Mouse (Mus musculus): ENCODE data around the gene Ska2. TPM values are rescaled to one million over a fixed set of nuclear protein-coding genes. Genes with fewer than 3 reads are reported as not detected.

The Ska2 gene
- polyA plus RNA-seq (2015; fragmentation: Nextera tagmentation; extraction: Ambion mirVana), result 105 and 110 TPM in 2 replicates

GRCm38 (mm10) chr11:87108755-87109518 lies at the start of gene Ska2:
Gene Ska2, plus strand, starts transcription at chr11:87109234.
- peaks cover 33% of the 10 kb centered on the region for H3K36me3 ChIP-seq (ENCODE audit: poor library complexity, severe bottlenecking)
- no peaks in the 10 kb centered on the region for H3K9me3 ChIP-seq (replicated peaks)
- peak within 1 kb of the TSS; percentile 100 for H3K9ac ChIP-seq
- peak; percentile 99 for ATAC-seq
- no peaks in the 10 kb centered on the region for H3K27me3 ChIP-seq
- WGBS, result under 1% methylated on average over 40 of the region's 40 CpGs
- peak within 1 kb of the TSS; percentile 99 for H3K4me3 ChIP-seq
- peaks cover 38% of the 10 kb centered on the region for H3K4me1 ChIP-seq
- H3K4me2 ChIP-seq, result peak within 1 kb of the TSS; percentile 72
- peak within 1 kb of the TSS; percentile 97 for H3K27ac ChIP-seq

GRCm38 (mm10) chr11:87060410-87060809 lies 48.6 kb upstream of the Ska2 start:
- Histone ChIP-seq H3K27me3 (no peaks in the 10 kb centered on the region), H3K4me3 (no peak overlapping the region), H3K9me3 (replicated peaks) (no peaks in the 10 kb centered on the region), H3K36me3 (ENCODE audit: poor library complexity, severe bottlenecking) (peaks cover 82% of the 10 kb centered on the region), H3K4me1 (no peaks in the 10 kb centered on the region), H3K4me2 (no peak overlapping the region), H3K27ac (no peak overlapping the region), H3K9ac (no peak overlapping the region)
- 91% methylated on average over 2 of the region's 2 CpGs for WGBS
- ATAC-seq, result no peak

- Histone ChIP-seq H3K9me3 (replicated peaks) (no peaks in the 10 kb centered on the region), H3K27ac (no peak overlapping the region), H3K4me1 (no peaks in the 10 kb centered on the region), H3K36me3 (ENCODE audit: poor library complexity, severe bottlenecking) (peaks cover 69% of the 10 kb centered on the region), H3K27me3 (no peaks in the 10 kb centered on the region), H3K4me3 (no peak overlapping the region), H3K4me2 (no peak overlapping the region), H3K9ac (no peak overlapping the region)
- WGBS, result 76% methylated on average over 3 of the region's 3 CpGs
- ATAC-seq, result no peak
These were observed 46.9 kb upstream of the Ska2 start for GRCm38 (mm10) chr11:87062087-87062486.

- peaks cover 28% of the 10 kb centered on the region for H3K4me1 ChIP-seq
- H3K9ac ChIP-seq, result peak overlapping the region; percentile 89
- H3K4me3 ChIP-seq, result peak overlapping the region; percentile 74
- H3K9me3 ChIP-seq (replicated peaks), result no peaks in the 10 kb centered on the region
- H3K27me3 ChIP-seq, result no peaks in the 10 kb centered on the region
- H3K27ac ChIP-seq, result peak overlapping the region; percentile 97
- peak overlapping the region; percentile 60 for H3K4me2 ChIP-seq
- peaks cover 14% of the 10 kb centered on the region for H3K36me3 ChIP-seq (ENCODE audit: poor library complexity, severe bottlenecking)
- ATAC-seq, result peak; percentile 77
- under 1% methylated on average over 24 of the region's 24 CpGs for WGBS
These were observed 35.6 kb upstream of the Ska2 start for GRCm38 (mm10) chr11:87073343-87073865.

- Histone ChIP-seq H3K9me3 (replicated peaks) (no peaks in the 10 kb centered on the region), H3K4me3 (peak within 1 kb of the TSS; percentile 74), H3K27me3 (no peaks in the 10 kb centered on the region), H3K4me1 (peaks cover 28% of the 10 kb centered on the region), H3K4me2 (peak within 1 kb of the TSS; percentile 60), H3K9ac (peak within 1 kb of the TSS; percentile 89), H3K27ac (peak within 1 kb of the TSS; percentile 97), H3K36me3 (ENCODE audit: poor library complexity, severe bottlenecking) (peaks cover 17% of the 10 kb centered on the region)
- WGBS, result under 1% methylated on average over 43 of the region's 43 CpGs
- peak; percentile 98 for ATAC-seq
These were observed 35.1 kb upstream of the Ska2 start, which contains the start of gene Gdpd1 for GRCm38 (mm10) chr11:87073866-87074440. Gene Gdpd1, minus strand, starts transcription at chr11:87074062.

GRCm38 (mm10) chr11:87083712-87084111 lies 25.3 kb upstream of the Ska2 start:
- WGBS, result 86% methylated on average over 1 of the region's 1 CpGs
- Histone ChIP-seq H3K27ac (no peak overlapping the region), H3K9me3 (replicated peaks) (no peaks in the 10 kb centered on the region), H3K9ac (no peak overlapping the region), H3K36me3 (ENCODE audit: poor library complexity, severe bottlenecking) (peaks cover 55% of the 10 kb centered on the region), H3K4me2 (no peak overlapping the region), H3K4me1 (peaks cover 25% of the 10 kb centered on the region), H3K27me3 (no peaks in the 10 kb centered on the region), H3K4me3 (no peak overlapping the region)
- ATAC-seq, result no peak

GRCm38 (mm10) chr11:87085461-87085860 lies 23.6 kb upstream of the Ska2 start:
- Histone ChIP-seq H3K9me3 (replicated peaks) (no peaks in the 10 kb centered on the region), H3K27ac (no peak overlapping the region), H3K4me1 (peaks cover 25% of the 10 kb centered on the region), H3K4me3 (peak overlapping the region; percentile 96), H3K4me2 (peak overlapping the region; percentile 95), H3K27me3 (no peaks in the 10 kb centered on the region), H3K36me3 (ENCODE audit: poor library complexity, severe bottlenecking) (peaks cover 40% of the 10 kb centered on the region), H3K9ac (peak overlapping the region; percentile 95; the same call in 1 of the 2 replicates)
- 93% methylated on average over 13 of the region's 13 CpGs for WGBS
- no peak for ATAC-seq

- H3K4me2 ChIP-seq, result peak within 1 kb of the TSS; percentile 95
- H3K36me3 ChIP-seq (ENCODE audit: poor library complexity, severe bottlenecking), result peaks cover 40% of the 10 kb centered on the region
- peak within 1 kb of the TSS; percentile 96 for H3K4me3 ChIP-seq
- peak within 1 kb of the TSS; percentile 59 for H3K27ac ChIP-seq
- ATAC-seq, result peak; percentile 91
- no peaks in the 10 kb centered on the region for H3K27me3 ChIP-seq
- H3K9me3 ChIP-seq (replicated peaks), result no peaks in the 10 kb centered on the region
- peaks cover 25% of the 10 kb centered on the region for H3K4me1 ChIP-seq
- peak within 1 kb of the TSS; percentile 95 for H3K9ac ChIP-seq
- 2% methylated on average over 43 of the region's 43 CpGs for WGBS
These were observed 22.6 kb upstream of the Ska2 start, which contains the start of gene Smg8 for GRCm38 (mm10) chr11:87086290-87086984. Gene Smg8, minus strand, starts transcription at chr11:87086774.

GRCm38 (mm10) chr11:87087142-87087541 lies 21.9 kb upstream of the Ska2 start:
- H3K4me1 ChIP-seq, result peaks cover 25% of the 10 kb centered on the region
- H3K4me3 ChIP-seq, result peak overlapping the region; percentile 96
- H3K4me2 ChIP-seq, result peak overlapping the region; percentile 95
- H3K27me3 ChIP-seq, result no peaks in the 10 kb centered on the region
- ATAC-seq, result no peak
- 76% methylated on average over 2 of the region's 2 CpGs for WGBS
- peak overlapping the region; percentile 95; the same call in 1 of the 2 replicates for H3K9ac ChIP-seq
- no peaks in the 10 kb centered on the region for H3K9me3 ChIP-seq (replicated peaks)
- peaks cover 41% of the 10 kb centered on the region for H3K36me3 ChIP-seq (ENCODE audit: poor library complexity, severe bottlenecking)
- no peak overlapping the region for H3K27ac ChIP-seq

- no peak for ATAC-seq
- Histone ChIP-seq H3K36me3 (ENCODE audit: poor library complexity, severe bottlenecking) (peaks cover 34% of the 10 kb centered on the region), H3K4me3 (peak within 1 kb of the TSS; percentile 99), H3K27me3 (no peaks in the 10 kb centered on the region), H3K9me3 (replicated peaks) (no peaks in the 10 kb centered on the region), H3K4me2 (peak within 1 kb of the TSS; percentile 72), H3K27ac (peak within 1 kb of the TSS; percentile 97), H3K9ac (peak within 1 kb of the TSS; percentile 100), H3K4me1 (peaks cover 35% of the 10 kb centered on the region)
- under 1% methylated on average over 14 of the region's 14 CpGs for WGBS
These were observed 652 bp upstream of the Ska2 start, which contains the start of gene Prr11 for GRCm38 (mm10) chr11:87108409-87108754. Gene Prr11, minus strand, starts transcription at chr11:87108708.

- peaks cover 38% of the 10 kb centered on the region for H3K4me1 ChIP-seq
- H3K9ac ChIP-seq, result peak overlapping the region; percentile 100
- H3K36me3 ChIP-seq (ENCODE audit: poor library complexity, severe bottlenecking), result peaks cover 32% of the 10 kb centered on the region
- peak overlapping the region; percentile 72 for H3K4me2 ChIP-seq
- H3K9me3 ChIP-seq (replicated peaks), result no peaks in the 10 kb centered on the region
- H3K27me3 ChIP-seq, result no peaks in the 10 kb centered on the region
- no peak for ATAC-seq
- H3K27ac ChIP-seq, result peak overlapping the region; percentile 97
- peak overlapping the region; percentile 99 for H3K4me3 ChIP-seq
- under 1% methylated on average over 42 of the region's 42 CpGs for WGBS
These were observed 611 bp downstream of the Ska2 start for GRCm38 (mm10) chr11:87109519-87110171.
